Mouse (Mus musculus): Measurements from ENCODE around the gene Poln. TPM values are rescaled to one million over a fixed set of nuclear protein-coding genes. Genes with fewer than 3 reads are reported as not detected.

Gene Poln
- polyA plus RNA-seq, 1 experiment from 2014 or later: 0.55 TPM

DNA sequence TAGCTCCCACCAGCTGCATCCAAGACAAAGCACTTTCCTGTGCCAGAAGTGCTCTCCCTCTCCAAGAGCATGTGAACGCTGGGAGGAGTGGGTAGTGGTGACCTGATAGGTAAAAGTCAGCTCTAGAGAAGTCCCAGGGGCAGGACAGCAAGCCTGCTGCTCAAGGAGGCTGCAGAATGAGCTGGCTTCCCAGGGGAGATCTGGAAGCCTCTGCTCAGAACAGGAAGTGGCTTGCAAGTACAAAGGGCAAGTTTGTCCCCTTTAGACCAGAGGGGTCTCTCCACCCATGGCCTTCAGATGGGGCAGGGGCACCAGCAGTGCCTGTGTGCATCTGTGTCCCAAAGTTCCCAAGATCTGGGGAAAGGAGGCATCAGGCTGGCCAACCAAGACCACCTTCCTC, 20.3 kb upstream of the Poln start:
- H3K4me2 ChIP-seq (ENCODE audit: low read length): no peak overlapping the region
- no peak for TF ChIP-seq CTCF (IDR thresholded peaks at IDR 0.05; ENCODE audit: low read depth)
- 58% methylated on average over 1 of the region's 1 CpGs for WGBS
- no peak overlapping the region for H3K27ac ChIP-seq
- no peaks in the 10 kb centered on the region for H3K36me3 ChIP-seq (ENCODE audit: insufficient read depth, low read length)
- H3K9ac ChIP-seq (ENCODE audit: low read depth, low read length): no peak overlapping the region
- no peak for DNase-seq (ENCODE audit: low spot score)
- H3K27me3 ChIP-seq (ENCODE audit: insufficient read depth, low read length): no peaks in the 10 kb centered on the region
- H3K4me3 ChIP-seq (replicated peaks; ENCODE audit: low read depth, low read length): no peak overlapping the region
- H3K4me1 ChIP-seq (replicated peaks; ENCODE audit: insufficient read depth, low read length): peaks cover 17% of the 10 kb centered on the region
- H3K9me3 ChIP-seq (replicated peaks; ENCODE audit: low read length): no peaks in the 10 kb centered on the region
- no peak for ATAC-seq (replicated peaks; ENCODE audit: low FRiP score, low read depth)

DNA sequence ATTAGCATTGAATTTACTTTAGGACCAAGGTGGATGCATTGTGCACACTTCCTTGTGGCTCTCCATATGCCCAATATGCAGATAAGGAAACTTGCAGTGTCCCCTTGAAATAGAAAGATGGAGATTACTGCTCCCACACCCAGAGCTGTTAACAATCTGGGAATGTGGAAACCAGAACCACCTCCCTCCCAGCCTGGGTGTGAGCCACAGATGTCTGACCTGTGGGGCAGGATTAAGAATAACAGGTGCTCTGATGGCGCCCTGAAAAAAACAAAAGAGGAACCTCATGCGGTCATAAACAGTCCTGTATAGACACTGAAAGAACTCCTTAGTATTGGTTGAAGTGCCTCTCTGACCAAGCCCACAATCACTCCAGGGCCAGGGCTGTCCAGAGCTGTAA, 19.6 kb upstream of the Poln start:
- peak overlapping the region; percentile 61; the same call in 1 of the 2 replicates for H3K4me2 ChIP-seq (ENCODE audit: low read length)
- no peaks in the 10 kb centered on the region for H3K27me3 ChIP-seq (ENCODE audit: insufficient read depth, low read length)
- no peak for TF ChIP-seq CTCF (IDR thresholded peaks at IDR 0.05; ENCODE audit: low read depth)
- no peaks in the 10 kb centered on the region for H3K36me3 ChIP-seq (ENCODE audit: insufficient read depth, low read length)
- H3K9me3 ChIP-seq (replicated peaks; ENCODE audit: low read length): no peaks in the 10 kb centered on the region
- H3K9ac ChIP-seq (ENCODE audit: low read depth, low read length): no peak overlapping the region
- H3K4me1 ChIP-seq (replicated peaks; ENCODE audit: insufficient read depth, low read length): peaks cover 20% of the 10 kb centered on the region
- ATAC-seq (replicated peaks; ENCODE audit: low FRiP score, low read depth): no peak
- DNase-seq (ENCODE audit: low spot score): no peak
- 64% methylated on average over 2 of the region's 2 CpGs for WGBS
- H3K27ac ChIP-seq: no peak overlapping the region
- no peak overlapping the region for H3K4me3 ChIP-seq (replicated peaks; ENCODE audit: low read depth, low read length)

DNA sequence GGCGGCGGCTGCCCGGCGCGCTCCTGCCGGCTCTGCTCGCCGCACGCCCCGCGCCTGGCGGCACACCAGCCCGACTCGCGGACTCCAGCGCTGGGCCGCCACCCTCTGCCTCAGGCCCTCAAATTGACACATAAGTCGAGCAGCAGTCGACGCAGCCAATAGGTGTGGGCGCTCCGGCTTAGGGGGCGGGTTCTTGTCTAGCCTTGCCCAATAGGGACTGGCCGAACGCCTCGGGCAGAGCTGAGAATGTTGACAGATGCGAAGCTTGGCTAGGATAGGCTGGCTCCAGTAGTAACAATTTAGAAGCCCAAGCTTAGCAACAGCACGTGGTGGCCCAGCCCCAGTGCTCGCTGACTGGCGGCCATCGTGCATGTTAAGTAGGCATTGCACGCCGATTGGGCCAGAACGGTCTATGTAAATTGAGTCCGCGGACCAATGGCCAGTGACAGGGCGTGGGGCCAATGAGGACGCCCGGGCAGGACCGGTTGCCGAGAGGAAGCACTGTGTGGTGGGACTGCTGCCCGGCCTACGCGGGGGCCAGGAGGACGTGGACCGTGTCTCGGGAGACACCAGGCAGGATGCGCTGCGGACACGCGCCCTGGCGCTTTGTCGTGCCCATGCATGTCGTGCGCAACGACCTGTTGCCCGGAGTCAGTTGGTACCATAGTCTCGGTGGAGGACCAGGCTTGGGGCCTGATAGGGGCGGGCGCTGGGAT, 18.5 kb upstream of the Poln start, which contains the start of gene Mxd4:
Gene Mxd4, minus strand, starts transcription at position 120 of the 716 bp plus-strand sequence.
- no peak for TF ChIP-seq CTCF (IDR thresholded peaks at IDR 0.05; ENCODE audit: low read depth)

DNA sequence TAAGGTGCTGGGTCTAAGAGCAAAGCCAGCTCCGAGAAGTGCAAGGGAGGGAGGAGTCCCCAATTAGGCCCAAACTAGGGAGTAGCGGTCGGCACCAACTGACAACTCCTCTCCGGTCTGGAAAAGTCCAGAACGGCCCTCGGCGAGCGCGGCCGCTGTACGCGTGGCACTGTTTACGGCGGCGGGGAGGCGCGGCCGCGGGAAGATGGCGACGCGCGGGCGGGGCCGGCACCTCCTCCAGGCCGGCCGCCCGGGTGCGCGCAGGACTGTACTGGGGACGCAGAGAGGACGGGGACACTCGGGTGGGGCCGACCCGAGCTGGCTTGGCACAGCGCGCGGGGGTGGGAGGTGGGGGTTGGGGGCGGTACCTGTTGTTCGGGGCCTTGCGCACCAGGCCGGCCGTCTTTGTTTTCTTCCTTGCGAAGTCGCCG, 17.7 kb upstream of the Poln start:
- Histone ChIP-seq H3K4me2 (ENCODE audit: low read length) (peak overlapping the region; percentile 90), H3K9me3 (replicated peaks; ENCODE audit: low read length) (no peaks in the 10 kb centered on the region), H3K9ac (ENCODE audit: low read depth, low read length) (peak overlapping the region; percentile 96), H3K27me3 (ENCODE audit: insufficient read depth, low read length) (no peaks in the 10 kb centered on the region), H3K36me3 (ENCODE audit: insufficient read depth, low read length) (no peaks in the 10 kb centered on the region), H3K4me3 (replicated peaks; ENCODE audit: low read depth, low read length) (peak overlapping the region; percentile 97), H3K27ac (peak overlapping the region; percentile 98), H3K4me1 (replicated peaks; ENCODE audit: insufficient read depth, low read length) (peaks cover 24% of the 10 kb centered on the region)
- TF ChIP-seq CTCF (IDR thresholded peaks at IDR 0.05; ENCODE audit: low read depth): no peak
- ATAC-seq (replicated peaks; ENCODE audit: low FRiP score, low read depth) (peak; percentile 17; the same call in 1 of the 2 replicates), DNase-seq (ENCODE audit: low spot score) (peak; percentile 62)
- WGBS: under 1% methylated on average over 38 of the region's 46 CpGs

More for the DNA sequence above, 18.5 kb upstream of the Poln start, which contains the start of gene Mxd4:
- peak within 1 kb of the TSS; percentile 90 for H3K4me2 ChIP-seq (ENCODE audit: low read length)
- no peaks in the 10 kb centered on the region for H3K27me3 ChIP-seq (ENCODE audit: insufficient read depth, low read length)
- peak within 1 kb of the TSS; percentile 97 for H3K4me3 ChIP-seq (replicated peaks; ENCODE audit: low read depth, low read length)
- H3K9me3 ChIP-seq (replicated peaks; ENCODE audit: low read length): no peaks in the 10 kb centered on the region
- peak; percentile 98 for ATAC-seq (replicated peaks; ENCODE audit: low FRiP score, low read depth)
- H3K9ac ChIP-seq (ENCODE audit: low read depth, low read length): peak within 1 kb of the TSS; percentile 96
- peak; percentile 100 for DNase-seq (ENCODE audit: low spot score)
- H3K36me3 ChIP-seq (ENCODE audit: insufficient read depth, low read length): no peaks in the 10 kb centered on the region
- H3K4me1 ChIP-seq (replicated peaks; ENCODE audit: insufficient read depth, low read length): peaks cover 24% of the 10 kb centered on the region
- under 1% methylated on average over 60 of the region's 60 CpGs for whole genome bisulfite sequencing
- peak within 1 kb of the TSS; percentile 98 for H3K27ac ChIP-seq

DNA sequence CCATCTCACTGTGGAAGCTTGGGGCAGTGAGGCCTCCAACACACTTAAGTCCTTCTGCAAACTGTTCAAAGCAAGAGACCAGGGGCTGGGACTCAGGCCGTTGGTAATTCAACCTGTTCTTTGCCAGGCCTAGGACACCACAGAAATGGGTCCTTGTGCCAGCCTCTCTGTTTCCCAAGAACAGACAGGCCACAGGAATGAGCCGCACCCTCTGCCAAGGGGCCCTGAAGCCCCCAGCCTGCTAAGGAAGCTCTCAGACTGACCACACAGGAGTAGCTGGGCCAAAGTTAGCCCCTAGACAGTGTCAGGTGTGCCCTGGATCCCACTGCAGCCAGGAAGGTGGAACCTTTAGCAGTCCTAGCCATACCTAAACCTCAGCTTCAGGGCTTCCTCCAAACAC, 17.1 kb upstream of the Poln start:
- no peak for ATAC-seq (replicated peaks; ENCODE audit: low FRiP score, low read depth)
- Histone ChIP-seq H3K4me2 (ENCODE audit: low read length) (peak overlapping the region; percentile 90), H3K4me3 (replicated peaks; ENCODE audit: low read depth, low read length) (peak overlapping the region; percentile 97), H3K4me1 (replicated peaks; ENCODE audit: insufficient read depth, low read length) (peaks cover 24% of the 10 kb centered on the region), H3K9ac (ENCODE audit: low read depth, low read length) (peak overlapping the region; percentile 96), H3K27ac (peak overlapping the region; percentile 98), H3K27me3 (ENCODE audit: insufficient read depth, low read length) (no peaks in the 10 kb centered on the region), H3K36me3 (ENCODE audit: insufficient read depth, low read length) (no peaks in the 10 kb centered on the region), H3K9me3 (replicated peaks; ENCODE audit: low read length) (no peaks in the 10 kb centered on the region)
- TF ChIP-seq CTCF (IDR thresholded peaks at IDR 0.05; ENCODE audit: low read depth): no peak
- DNase-seq (ENCODE audit: low spot score): no peak
- 42% methylated on average over 2 of the region's 2 CpGs for whole genome bisulfite sequencing

DNA sequence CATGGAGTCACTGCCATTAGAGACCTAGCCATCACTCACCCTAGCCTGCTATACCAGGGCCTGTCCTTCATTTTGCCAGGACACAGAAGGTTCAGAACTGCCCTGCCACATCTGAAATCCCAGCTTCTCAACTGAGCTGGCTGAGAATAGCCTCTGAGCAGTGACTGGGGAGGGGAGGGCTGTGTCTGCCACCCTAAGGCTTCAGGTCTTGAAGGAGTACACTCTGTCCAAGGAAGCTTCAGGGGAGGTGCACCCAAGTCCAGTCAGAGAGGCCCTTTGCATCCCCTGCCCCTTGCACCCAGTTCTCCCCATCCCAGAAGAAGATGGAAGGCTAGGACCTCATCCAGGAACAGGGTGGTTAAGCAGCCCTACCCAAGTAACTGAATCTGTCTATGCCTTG, 16.5 kb upstream of the Poln start:
- H3K4me3 ChIP-seq (replicated peaks; ENCODE audit: low read depth, low read length): peak overlapping the region; percentile 97
- no peak overlapping the region for H3K27ac ChIP-seq
- H3K9ac ChIP-seq (ENCODE audit: low read depth, low read length): peak overlapping the region; percentile 96
- no peaks in the 10 kb centered on the region for H3K36me3 ChIP-seq (ENCODE audit: insufficient read depth, low read length)
- ATAC-seq (replicated peaks; ENCODE audit: low FRiP score, low read depth): no peak
- no peaks in the 10 kb centered on the region for H3K27me3 ChIP-seq (ENCODE audit: insufficient read depth, low read length)
- peak overlapping the region; percentile 90 for H3K4me2 ChIP-seq (ENCODE audit: low read length)
- TF ChIP-seq CTCF (IDR thresholded peaks at IDR 0.05; ENCODE audit: low read depth): no peak
- peaks cover 24% of the 10 kb centered on the region for H3K4me1 ChIP-seq (replicated peaks; ENCODE audit: insufficient read depth, low read length)
- no peaks in the 10 kb centered on the region for H3K9me3 ChIP-seq (replicated peaks; ENCODE audit: low read length)
- DNase-seq (ENCODE audit: low spot score): no peak
